ENCODE assay signal across 8 mouse cellular contexts in the genomic region with DNA sequence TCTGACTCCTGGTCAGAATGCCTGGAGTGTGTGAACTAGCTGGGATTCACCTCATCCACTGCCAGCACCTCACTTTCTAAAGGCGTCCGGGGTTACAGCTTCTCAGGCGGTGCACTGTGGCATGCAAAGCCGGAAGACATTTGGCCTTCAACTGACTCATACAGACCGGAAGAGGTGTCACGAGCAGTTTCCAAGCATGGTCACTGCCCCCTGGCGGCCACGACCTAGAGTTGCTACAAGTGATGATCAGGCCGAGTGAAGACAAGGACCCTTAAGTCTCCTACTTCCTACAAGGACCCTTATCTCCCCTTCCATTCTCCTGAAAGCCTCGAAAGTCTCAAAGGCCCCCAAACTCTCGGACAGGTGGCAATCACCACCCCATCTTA. TPM values are rescaled to one million over a fixed set of nuclear protein-coding genes. Genes with fewer than 3 reads are reported as not detected.
DNase-seq lines count a peak whose midpoint lies in the region; ATAC-seq and TF ChIP-seq lines count a peak whose summit lies in the region.

No protein-coding gene starts in this region.

- peaks cover 67% of the 10 kb centered on the region for H3K36me3 ChIP-seq in G1E (replicated peaks)
- peaks cover 20% of the 10 kb centered on the region for H3K36me3 ChIP-seq in forebrain, embryonic 16.5 days (ENCODE audit: control insufficient read depth, insufficient read depth)
- H3K36me3 ChIP-seq in neural tube, embryonic 15.5 days, result peaks cover 29% of the 10 kb centered on the region

- H3K4me2 ChIP-seq in forebrain, embryonic 16.5 days (ENCODE audit: low read length), result peak overlapping the region; percentile 96
- H3K4me2 ChIP-seq in neural tube, embryonic 15.5 days, result peak overlapping the region; percentile 91

- H3K4me1 ChIP-seq in G1E (ENCODE audit: insufficient read depth, low read depth, low read length), result peaks cover 74% of the 10 kb centered on the region
- H3K4me1 ChIP-seq in forebrain, embryonic 16.5 days (replicated peaks; ENCODE audit: control insufficient read depth, insufficient read depth, low read length), result peaks cover 16% of the 10 kb centered on the region
- no peaks in the 10 kb centered on the region for H3K4me1 ChIP-seq in lung, adult 2 months (ENCODE audit: control insufficient read depth, insufficient read depth, low read length)
- peaks cover 57% of the 10 kb centered on the region for H3K4me1 ChIP-seq in neural tube, embryonic 15.5 days

- peak; percentile 78 for ATAC-seq in G1E (ENCODE audit: extremely low read depth, insufficient number of reproducible peaks, low FRiP score, poor library complexity, severe bottlenecking)
- ATAC-seq in forebrain, embryonic 16.5 days, result peak; percentile 78
- peak; percentile 86 for ATAC-seq in neural tube, embryonic 15.5 days (ENCODE audit: low FRiP score)

- peak; percentile 93 for DNase-seq in G1E (ENCODE audit: low spot score)
- peak; percentile 87 for DNase-seq in cerebellum, adult 11-12 months
- peak; percentile 81 to 83 for DNase-seq in heart, postnatal 36 days
- peak; percentile 72 to 77 for DNase-seq in layer of hippocampus, adult 2 months (ENCODE audit: low spot score in 2 of 2)
- peak; percentile 76 for DNase-seq in lung, adult 2 months
- peak; percentile 85 for DNase-seq in testis, postnatal 14 days (ENCODE audit: low spot score)

- peak overlapping the region; percentile 90 for H3K27ac ChIP-seq in forebrain, embryonic 16.5 days (ENCODE audit: low read length)
- peak overlapping the region; percentile 92 for H3K27ac ChIP-seq in layer of hippocampus, adult 2 months
- peak overlapping the region; percentile 91 for H3K27ac ChIP-seq in neural tube, embryonic 15.5 days (replicated peaks)

- peak; percentile 93 for TF ChIP-seq CTCF in G1E (IDR thresholded peaks at IDR 0.05; ENCODE audit: low read depth, low read length)
- peak; percentile 90 for TF ChIP-seq CTCF in layer of hippocampus, adult 2 months (conservative IDR thresholded peaks at IDR 0.05)
- peak; percentile 95 for TF ChIP-seq CTCF in lung, adult 2 months (IDR thresholded peaks at IDR 0.05; ENCODE audit: insufficient read depth, low read length)

- H3K9ac ChIP-seq in forebrain, embryonic 16.5 days (replicated peaks; ENCODE audit: low read depth, low read length), result peak overlapping the region; percentile 87
- H3K9ac ChIP-seq in neural tube, embryonic 15.5 days (replicated peaks), result peak overlapping the region; percentile 86

- H3K9me3 ChIP-seq in G1E (replicated peaks), result no peaks in the 10 kb centered on the region
- H3K9me3 ChIP-seq in forebrain, embryonic 16.5 days (ENCODE audit: control insufficient read depth, low read length), result no peaks in the 10 kb centered on the region
- H3K9me3 ChIP-seq in neural tube, embryonic 15.5 days (replicated peaks), result no peaks in the 10 kb centered on the region

- H3K27me3 ChIP-seq in G1E (ENCODE audit: insufficient read depth, low read length), result no peaks in the 10 kb centered on the region
- no peaks in the 10 kb centered on the region for H3K27me3 ChIP-seq in forebrain, embryonic 16.5 days (replicated peaks; ENCODE audit: control insufficient read depth, insufficient read depth, low read length)
- no peaks in the 10 kb centered on the region for H3K27me3 ChIP-seq in neural tube, embryonic 15.5 days (replicated peaks)

- peak overlapping the region; percentile 83 for H3K4me3 ChIP-seq in G1E (ENCODE audit: low read depth, low read length)
- H3K4me3 ChIP-seq in forebrain, embryonic 16.5 days (replicated peaks; ENCODE audit: low read length), result peak overlapping the region; percentile 78
- peak overlapping the region; percentile 84 for H3K4me3 ChIP-seq in layer of hippocampus, adult 2 months
- peak overlapping the region; percentile 90 for H3K4me3 ChIP-seq in lung, adult 2 months (replicated peaks; ENCODE audit: extremely low read depth, low read depth, low read length)
- peak overlapping the region; percentile 60 for H3K4me3 ChIP-seq in neural tube, embryonic 15.5 days (replicated peaks)

- intact Hi-C loops in heart, postnatal 36 days (cut with DNase I), result loop anchor here (1.0 to 5.0 kb wide), 2 partner anchors 61 to 189 kb away; a partner anchor contains a TSS

- WGBS in forebrain, embryonic 16.5 days, result 1% methylated on average over 11 of the region's 11 CpGs
- WGBS in lung, adult 2 months, result under 1% methylated on average over 11 of the region's 11 CpGs
- 1% methylated on average over 11 of the region's 11 CpGs for WGBS in neural tube, embryonic 15.5 days

- peak; percentile 55; the same call in 1 of the 2 replicates for TF ChIP-seq POLR2A in lung, adult 2 months (IDR thresholded peaks at IDR 0.05; ENCODE audit: borderline replicate concordance, extremely low read depth, low read depth, low read length)

RNA-seq across cellular contexts. Expression of a gene that starts 3.7 kb away (rescaled TPM):
- 51.3 and 66.0 TPM in 2 replicates for total RNA-seq in G1E (2014; fragmentation: Nextera tagmentation)
- 54.9 and 63.9 TPM in 2 replicates for total RNA-seq in G1E (2017)
- polyA plus RNA-seq in G1E (2012), result 46.9 and 63.2 TPM in 2 replicates
- 58.5 and 69.8 TPM in 2 replicates for polyA plus RNA-seq in forebrain, embryonic 16.5 days (2015; fragmentation: Nextera tagmentation; extraction: Ambion mirVana)
- 10 to 100 TPM; 36.6 to 47.4 TPM for total RNA-seq in heart, postnatal 36 days (2021)
- 10 to 100 TPM; 68.2 to 73.8 TPM for total RNA-seq in layer of hippocampus, adult 2 months (2021)
- 121 and 128 TPM in 2 replicates for polyA plus RNA-seq in lung, adult 2 months (2012; rRNA removed)
- polyA plus RNA-seq in neural tube, embryonic 15.5 days (2015; fragmentation: Nextera tagmentation; extraction: Ambion mirVana), result 65.6 and 66.7 TPM in 2 replicates

RNA-seq across cellular contexts. Expression of a gene that starts 10.7 kb away (rescaled TPM):
- total RNA-seq in G1E (2014; fragmentation: Nextera tagmentation), result 53.1 and 60.8 TPM in 2 replicates
- total RNA-seq in G1E (2017), result 76.4 and 91.9 TPM in 2 replicates
- 20.3 and 27.8 TPM in 2 replicates for polyA plus RNA-seq in G1E (2012)
- polyA plus RNA-seq in forebrain, embryonic 16.5 days (2015; fragmentation: Nextera tagmentation; extraction: Ambion mirVana), result 74.5 and 80.1 TPM in 2 replicates
- 10 to 100 TPM; 36.0 to 38.3 TPM for total RNA-seq in heart, postnatal 36 days (2021)
- 10 to 100 TPM; 57.2 to 57.3 TPM for total RNA-seq in layer of hippocampus, adult 2 months (2021)
- polyA plus RNA-seq in lung, adult 2 months (2012; rRNA removed), result 14.1 and 21.5 TPM in 2 replicates
- 58.2 and 61.1 TPM in 2 replicates for polyA plus RNA-seq in neural tube, embryonic 15.5 days (2015; fragmentation: Nextera tagmentation; extraction: Ambion mirVana)

RNA-seq across cellular contexts. Expression of a gene that starts 11.6 kb away (rescaled TPM):
- total RNA-seq in G1E (2014; fragmentation: Nextera tagmentation), result 19.9 and 40.5 TPM in 2 replicates
- 16.3 and 19.8 TPM in 2 replicates for total RNA-seq in G1E (2017)
- 88.2 and 90.0 TPM in 2 replicates for polyA plus RNA-seq in G1E (2012)
- polyA plus RNA-seq in forebrain, embryonic 16.5 days (2015; fragmentation: Nextera tagmentation; extraction: Ambion mirVana), result 60.6 and 79.8 TPM in 2 replicates
- total RNA-seq in heart, postnatal 36 days (2021), result 10 to 100 TPM; 16.6 to 18.0 TPM
- 100 to 1,000 TPM; 102 to 103 TPM for total RNA-seq in layer of hippocampus, adult 2 months (2021)
- polyA plus RNA-seq in lung, adult 2 months (2012; rRNA removed), result 37.1 and 43.7 TPM in 2 replicates
- polyA plus RNA-seq in neural tube, embryonic 15.5 days (2015; fragmentation: Nextera tagmentation; extraction: Ambion mirVana), result 68.1 and 87.0 TPM in 2 replicates

RNA-seq across cellular contexts. Expression of a gene that starts 18.0 kb away (rescaled TPM):
- 10.6 and 16.1 TPM in 2 replicates for total RNA-seq in G1E (2014; fragmentation: Nextera tagmentation)
- total RNA-seq in G1E (2017), result 2.5 and 3.1 TPM in 2 replicates
- 7.6 and 9.7 TPM in 2 replicates for polyA plus RNA-seq in G1E (2012)
- polyA plus RNA-seq in forebrain, embryonic 16.5 days (2015; fragmentation: Nextera tagmentation; extraction: Ambion mirVana), result 99.8 and 128 TPM in 2 replicates
- 1 to 10 TPM; 2.3 to 2.4 TPM for total RNA-seq in heart, postnatal 36 days (2021)
- 10 to 100 TPM; 11.9 to 12.2 TPM for total RNA-seq in layer of hippocampus, adult 2 months (2021)
- polyA plus RNA-seq in lung, adult 2 months (2012; rRNA removed), result 24.1 and 24.5 TPM in 2 replicates
- 164 and 191 TPM in 2 replicates for polyA plus RNA-seq in neural tube, embryonic 15.5 days (2015; fragmentation: Nextera tagmentation; extraction: Ambion mirVana)

Comparison
In these comparisons a context has a peak if more than half of its experiments do, and no peak if none do; other contexts are left out.
1. Peak in every context shown above with its lines: DNase-seq, ATAC-seq, H3K4me3 ChIP-seq and H3K27ac ChIP-seq.